In the genomic region with DNA sequence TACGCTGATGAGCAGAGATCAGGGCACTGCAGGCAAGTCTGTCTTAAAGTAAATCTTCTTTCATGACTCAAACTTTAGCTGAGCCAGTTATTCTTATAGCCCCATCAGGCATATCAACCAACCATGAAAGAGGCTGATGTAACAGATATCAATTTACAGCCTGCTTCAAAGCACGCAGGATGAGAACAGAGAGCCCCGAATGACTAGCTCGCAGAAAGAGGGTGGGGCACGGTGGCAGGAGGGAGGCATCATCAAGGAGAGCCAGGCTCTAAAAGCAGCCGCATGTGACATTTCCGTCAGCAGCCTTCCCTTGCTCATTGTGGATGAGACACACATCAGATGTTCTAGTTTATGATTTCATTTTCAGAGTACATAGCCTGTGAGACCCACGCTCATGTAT, we compare ENCODE assay signal across 8 mouse cellular contexts. TPM values are rescaled to one million over a fixed set of nuclear protein-coding genes. Genes with fewer than 3 reads are reported as not detected.
DNase-seq lines count a peak whose midpoint lies in the region; ATAC-seq and TF ChIP-seq lines count a peak whose summit lies in the region.

No protein-coding gene starts in this region.

- H3K36me3 ChIP-seq in lung, embryonic 14.5 days (ENCODE audit: insufficient read depth) = no peaks in the 10 kb centered on the region

- H3K4me2 ChIP-seq in lung, embryonic 14.5 days = no peak overlapping the region

- peak; percentile 19 for DNase-seq in lung, embryonic 14.5 days
- DNase-seq in lung, postnatal 36 days = no peak
- peak; percentile 16 for DNase-seq in adrenal gland, postnatal 25 days
- DNase-seq in layer of hippocampus, postnatal 10 days (ENCODE audit: low spot score in 2 of 2) = peak; percentile 23 to 37
- peak; percentile 49 to 69 for DNase-seq in thymus, adult 18-20 months
- DNase-seq in urinary bladder, postnatal 25 days (ENCODE audit: low spot score) = no peak
- DNase-seq in cerebellum, adult 8-10 months = no peak
- DNase-seq in B cell, adult 2 months = no peak

- H3K27ac ChIP-seq in lung, embryonic 14.5 days (ENCODE audit: low read depth) = no peak overlapping the region

- H3K9me3 ChIP-seq in lung, embryonic 14.5 days (ENCODE audit: low read depth, low read length) = no peaks in the 10 kb centered on the region

- no peak for TF ChIP-seq CTCF in lung, embryonic 14.5 days (IDR thresholded peaks at IDR 0.05; ENCODE audit: low read depth)

- no peak overlapping the region; the same call in 1 of the 2 replicates for H3K9ac ChIP-seq in lung, embryonic 14.5 days

- no peaks in the 10 kb centered on the region for H3K27me3 ChIP-seq in lung, embryonic 14.5 days (ENCODE audit: insufficient read depth, low read length)

- peak; percentile 47; the same call in 1 of the 2 replicates for ATAC-seq in lung, embryonic 14.5 days (ENCODE audit: insufficient read depth)

- no peak overlapping the region for H3K4me3 ChIP-seq in lung, embryonic 14.5 days (ENCODE audit: low read depth, low read length)

- no peaks in the 10 kb centered on the region for H3K4me1 ChIP-seq in lung, embryonic 14.5 days (ENCODE audit: insufficient read depth)

- 32% methylated on average over 8 of the region's 8 CpGs for whole genome bisulfite sequencing in lung, embryonic 14.5 days

RNA-seq across cellular contexts. Expression of gene Slc16a1, which starts 22.3 kb away (rescaled TPM):
- polyA plus RNA-seq in lung, embryonic 14.5 days (2014; fragmentation: Nextera tagmentation; extraction: Ambion mirVana) = 31.0 and 33.4 TPM in 2 replicates
- 26.1 and 31.4 TPM in 2 replicates for total RNA-seq in adrenal gland, postnatal 25 days (2021)
- total RNA-seq in layer of hippocampus, postnatal 10 days (2021) = 10 to 100 TPM; 76.3 to 82.4 TPM

Comparison
In these comparisons a context has a peak if more than half of its experiments do, and no peak if none do; other contexts are left out.
1. DNase-seq: peak in lung, embryonic 14.5 days (single experiment), adrenal gland, postnatal 25 days (single experiment), layer of hippocampus, postnatal 10 days (2 of 2) and thymus, adult 18-20 months (2 of 2); none in lung, postnatal 36 days (single experiment), urinary bladder, postnatal 25 days (single experiment), cerebellum, adult 8-10 months (single experiment) and B cell, adult 2 months (0 of 2).